Mouse (Mus musculus) forebrain, embryonic 10.5 days (tissue): ENCODE measurements at regions not wholly inside any gene's neighbourhood (a gene's known extent, or its start where the extent isn't known, plus 50 kb on each side); places are given as distances from the start of the nearest gene placed in this dataset.

Experiments used
- DNase-seq: peaks from one replicate; pipeline ENCODE4 v3.0.0-alpha.2; 2017; ENCODE audit warnings: low spot score; ENCODE audit errors: extremely low spot score
- H3K27ac ChIP-seq: fragments of 300-500 bp; sonication (generic); 2 replicates; pipeline ENCODE4 v1.5.1; 2016; ENCODE audit warnings: mild to moderate bottlenecking
- H3K27me3 ChIP-seq: fragments of 300-500 bp; sonication (generic); 2 replicates; pipeline ENCODE4 v1.6.1; 2016; ENCODE audit warnings: mild to moderate bottlenecking; ENCODE audit not compliant: poor library complexity, severe bottlenecking
- H3K36me3 ChIP-seq: fragments of 300-500 bp; sonication (generic); replicated peaks from 2 replicates; pipeline ENCODE4 v1.6.1; 2016; ENCODE audit warnings: mild to moderate bottlenecking, moderate library complexity
- H3K4me1 ChIP-seq: fragments of 300-500 bp; sonication (generic); 2 replicates; pipeline ENCODE4 v1.6.1; 2016
- H3K4me3 ChIP-seq: fragments of 300-500 bp; sonication (generic); 2 replicates; pipeline ENCODE4 v1.5.1; 2016; ENCODE audit warnings: mild to moderate bottlenecking, moderate library complexity
- H3K9me3 ChIP-seq: fragments of 300-500 bp; sonication (generic); 2 replicates; pipeline ENCODE4 v1.6.1; 2016; ENCODE audit warnings: mild to moderate bottlenecking, moderate library complexity
- WGBS: fragments of 180-500 bp; shearing (Covaris S2); methylation state at CpG from one replicate; pipeline ENCODE4 v1.1.7; 2016; 5-methylcytosine and 5-hydroxymethylcytosine counted together

DNA sequence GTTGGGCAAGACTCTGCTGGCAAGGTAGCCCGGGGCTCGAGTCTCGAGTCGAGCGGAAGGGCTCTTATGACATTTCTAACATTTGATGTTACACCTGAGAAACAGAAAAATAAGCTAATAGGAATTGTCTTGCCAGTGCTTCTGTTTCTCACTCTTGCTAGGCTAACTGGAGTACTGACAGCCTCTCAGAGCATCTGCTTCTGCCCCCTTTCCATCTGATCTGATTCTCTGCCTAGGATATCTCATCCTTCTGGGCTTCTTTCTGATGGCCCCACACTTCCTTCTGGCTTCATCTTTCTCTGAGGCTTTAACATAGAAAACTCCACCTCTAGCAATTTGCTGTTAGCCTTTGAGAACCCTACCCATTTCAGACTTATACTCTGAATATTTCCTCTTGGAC is 95.0 kb upstream of the Arhgef9 start:
- H3K4me3 ChIP-seq: no peak overlapping the region

DNA sequence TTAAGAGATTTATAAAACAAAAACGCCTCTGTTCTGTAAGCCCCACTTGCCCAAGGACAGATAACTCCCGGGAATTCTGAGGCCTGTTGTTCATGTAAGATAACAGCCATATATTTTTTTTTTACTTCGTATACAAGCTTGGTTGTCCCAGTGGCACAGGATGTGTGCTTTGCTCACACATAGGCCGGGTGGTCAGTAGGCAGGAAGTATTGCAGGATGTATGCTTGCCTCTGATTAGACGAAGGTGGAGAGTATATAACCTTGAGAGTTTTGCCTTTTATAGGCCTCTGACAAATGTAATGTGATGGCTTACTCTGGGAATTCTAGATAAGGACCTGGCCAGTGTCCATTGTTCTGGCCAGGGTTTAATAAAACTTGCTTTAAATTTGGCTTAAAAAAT is 85.4 kb upstream of the Arhgef9 start:
- DNase-seq: no peak
- H3K4me3 ChIP-seq: no peak overlapping the region
- H3K9me3 ChIP-seq: no peaks in the 10 kb centered on the region
- no peaks in the 10 kb centered on the region for H3K36me3 ChIP-seq
- no peaks in the 10 kb centered on the region for H3K4me1 ChIP-seq
- WGBS: 81% methylated on average over 5 of the region's 5 CpGs
- no peak overlapping the region for H3K27ac ChIP-seq
- no peaks in the 10 kb centered on the region for H3K27me3 ChIP-seq

More for the DNA sequence above, 95.0 kb upstream of the Arhgef9 start:
- Histone ChIP-seq H3K27me3 (no peaks in the 10 kb centered on the region), H3K27ac (no peak overlapping the region), H3K36me3 (no peaks in the 10 kb centered on the region), H3K9me3 (no peaks in the 10 kb centered on the region), H3K4me1 (no peaks in the 10 kb centered on the region)
- DNase-seq: no peak
- 100% methylated on average over 5 of the region's 5 CpGs for WGBS

DNA sequence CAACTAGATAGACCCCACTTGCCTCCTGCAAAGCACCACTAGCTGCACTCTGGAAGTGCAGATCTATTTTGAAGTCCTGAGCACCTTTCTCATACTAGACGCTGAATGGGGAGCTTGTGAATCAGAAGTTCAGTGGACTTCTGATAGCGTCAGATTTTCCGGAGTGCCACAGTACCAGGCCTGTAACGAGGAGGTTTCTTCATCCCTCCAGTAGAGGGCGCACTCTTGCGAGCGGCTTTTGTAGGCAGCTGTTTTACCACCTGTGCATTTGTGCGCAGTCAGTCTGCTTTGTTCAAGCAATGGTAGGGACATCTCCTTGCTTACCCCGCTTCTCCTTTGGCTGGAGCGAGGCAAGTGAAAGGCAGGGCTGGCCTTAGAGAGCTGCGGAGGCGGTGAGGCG is 56.9 kb upstream of the Arhgef9 start:
- Histone ChIP-seq H3K27me3 (no peaks in the 10 kb centered on the region; the same call in 1 of the 2 replicates), H3K36me3 (no peaks in the 10 kb centered on the region), H3K4me3 (no peak overlapping the region), H3K9me3 (no peaks in the 10 kb centered on the region), H3K4me1 (no peaks in the 10 kb centered on the region), H3K27ac (no peak overlapping the region)
- WGBS: 30% methylated on average over 13 of the region's 13 CpGs
- DNase-seq: peak; percentile 29
